Mouse (Mus musculus) granulocyte monocyte progenitor cell, adult 5-6 weeks (primary cell): ENCODE data around the gene Defb6. TPM values are rescaled to one million over a fixed set of nuclear protein-coding genes. Genes with fewer than 3 reads are reported as not detected.

Experiments used
- ATAC-seq: replicated peaks from 2 replicates; pipeline ENCODE4 v1.8.0; 2016; ENCODE audit warnings: mild to moderate bottlenecking, moderate TSS enrichment, inconsistent platforms; ENCODE audit not compliant: poor library complexity, severe bottlenecking
- total RNA-seq, 2 experiments: library from RNA; stranded (forward) in 1 of 2; stranded (reverse) in 1 of 2; fragments of 200-712, 200-1000 nt in 1 of 2; fragments of >200 nt in 1 of 2; fragmentation: Nextera tagmentation in 1 of 2; gene quantifications; 2 replicates each; pipeline ENCODE4 v1.2.3; 2014 to 2017

The Defb6 gene
- not detected in 2 replicates for total RNA-seq (2014; fragmentation: Nextera tagmentation)
- not detected in 2 replicates for total RNA-seq (2017)

DNA sequence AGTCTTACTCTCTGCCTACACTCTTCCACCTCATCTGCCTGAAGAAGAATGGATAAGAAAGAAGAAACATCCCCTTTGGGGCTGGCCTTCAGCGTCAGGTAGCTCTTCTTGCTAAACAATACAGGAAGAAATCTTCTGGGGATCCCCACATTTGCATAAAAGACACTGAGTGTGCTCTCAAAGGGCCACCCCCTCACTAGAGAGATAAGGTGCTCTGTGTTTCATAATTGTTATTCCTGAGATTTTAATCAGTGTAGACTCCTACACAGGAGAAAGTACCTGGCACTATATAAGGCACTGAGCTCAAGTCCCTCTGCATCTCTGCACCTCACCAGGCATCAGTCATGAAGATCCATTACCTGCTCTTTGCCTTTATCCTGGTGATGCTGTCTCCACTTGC is at the start of gene Defb6:
Defb6 (plus strand) TSS at position 318 of the 400 bp plus-strand sequence.
- ATAC-seq, result no peak

- no peak for ATAC-seq
Observed at GRCm38 (mm10) chr8:19238101-19238500, 12.8 kb downstream of the Defb6 start.

DNA sequence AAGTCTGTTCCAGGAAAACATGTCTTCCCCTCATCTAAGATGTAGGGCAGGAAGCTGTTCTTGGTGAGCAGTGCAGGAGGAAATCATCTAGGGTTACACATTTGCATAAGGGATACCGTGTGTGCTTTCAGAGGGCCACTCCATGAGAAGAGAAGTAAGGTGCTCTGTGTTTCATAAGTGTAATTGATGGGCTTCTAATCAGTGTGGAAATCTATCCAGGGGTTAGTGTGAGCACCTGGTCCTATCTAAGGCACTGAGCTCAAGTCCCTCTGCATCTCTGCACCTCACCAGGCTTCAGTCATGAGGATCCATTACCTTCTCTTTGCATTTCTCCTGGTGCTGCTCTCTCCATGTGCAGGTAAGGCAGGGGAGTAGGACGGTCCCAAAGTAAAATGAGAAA is 14.3 kb downstream of the Defb6 start, which contains the start of gene Defb46:
Defb46 (plus strand) TSS at position 301 of the 400 bp plus-strand sequence.
- ATAC-seq, result no peak

- ATAC-seq, result no peak
Observed at GRCm38 (mm10) chr8:19247280-19247679, 22.0 kb downstream of the Defb6 start, which contains the start of gene Defb5. Defb5 (plus strand) TSS chr8:19247580.

DNA sequence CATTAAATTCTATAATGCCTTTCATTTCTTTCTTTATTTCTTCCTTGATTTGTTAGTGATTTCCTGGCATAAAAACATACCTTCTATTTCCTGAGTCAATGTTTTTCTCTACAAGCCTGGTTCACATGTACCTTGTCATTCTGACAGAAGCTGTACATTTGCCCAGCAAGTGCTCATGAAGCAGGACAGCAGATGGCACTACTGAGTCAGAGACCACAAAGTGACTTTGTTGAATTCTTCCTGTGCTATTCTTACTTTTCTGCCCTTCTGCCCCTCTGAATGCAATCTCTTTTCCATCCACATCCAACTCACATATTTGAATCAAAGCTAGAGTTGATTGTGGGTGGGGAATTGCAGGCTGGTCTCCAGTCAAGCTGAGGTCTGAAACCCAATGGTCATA is 32.9 kb downstream of the Defb6 start:
- ATAC-seq, result no peak

GRCm38 (mm10) chr8:19259667-19260066 is 34.4 kb downstream of the Defb6 start:
- no peak for ATAC-seq

Other genes with a start within 250 kb of the Defb6 start
- not detected in 2 replicates for gene Defb40, start 247.2 kb upstream of the Defb6 start, total RNA-seq (2014; fragmentation: Nextera tagmentation)
- gene Defb40, start 247.2 kb upstream of the Defb6 start, total RNA-seq (2017), result not detected in 2 replicates
- not detected in 2 replicates for gene Defb37, start 234.4 kb upstream of the Defb6 start, total RNA-seq (2014; fragmentation: Nextera tagmentation)
- not detected in 2 replicates for gene Defb37, start 234.4 kb upstream of the Defb6 start, total RNA-seq (2017)
- not detected in 2 replicates for gene Defb38, start 198.9 kb upstream of the Defb6 start, total RNA-seq (2014; fragmentation: Nextera tagmentation)
- gene Defb38, start 198.9 kb upstream of the Defb6 start, total RNA-seq (2017), result not detected in 2 replicates
- gene Defb39, start 160.7 kb upstream of the Defb6 start, total RNA-seq (2014; fragmentation: Nextera tagmentation), result not detected in 2 replicates
- gene Defb39, start 160.7 kb upstream of the Defb6 start, total RNA-seq (2017), result not detected in 2 replicates
- not detected in 2 replicates for gene Defb12, start 110.6 kb upstream of the Defb6 start, total RNA-seq (2014; fragmentation: Nextera tagmentation)
- not detected in 2 replicates for gene Defb12, start 110.6 kb upstream of the Defb6 start, total RNA-seq (2017)
- not detected in 2 replicates for gene Defb34, start 101.7 kb upstream of the Defb6 start, total RNA-seq (2014; fragmentation: Nextera tagmentation)
- not detected in 2 replicates for gene Defb34, start 101.7 kb upstream of the Defb6 start, total RNA-seq (2017)
- not detected in 2 replicates for gene Gm45826, start 84.7 kb upstream of the Defb6 start, total RNA-seq (2014; fragmentation: Nextera tagmentation)
- not detected in 2 replicates for gene Gm45826, start 84.7 kb upstream of the Defb6 start, total RNA-seq (2017)
- not detected in 2 replicates for gene Defb14, start 31.1 kb upstream of the Defb6 start, total RNA-seq (2014; fragmentation: Nextera tagmentation)
- not detected in 2 replicates for gene Defb14, start 31.1 kb upstream of the Defb6 start, total RNA-seq (2017)
- not detected in 2 replicates for gene Defb4, start 26.8 kb upstream of the Defb6 start, total RNA-seq (2014; fragmentation: Nextera tagmentation)
- not detected in 2 replicates for gene Defb4, start 26.8 kb upstream of the Defb6 start, total RNA-seq (2017)
- not detected in 2 replicates for gene Defb46, start 14.4 kb downstream of the Defb6 start, total RNA-seq (2014; fragmentation: Nextera tagmentation)
- gene Defb46, start 14.4 kb downstream of the Defb6 start, total RNA-seq (2017), result not detected in 2 replicates
- gene Defb5, start 22.1 kb downstream of the Defb6 start, total RNA-seq (2014; fragmentation: Nextera tagmentation), result not detected in 2 replicates
- not detected in 2 replicates for gene Defb5, start 22.1 kb downstream of the Defb6 start, total RNA-seq (2017)
- not detected in 2 replicates for gene Defb3, start 67.9 kb downstream of the Defb6 start, total RNA-seq (2014; fragmentation: Nextera tagmentation)
- gene Defb3, start 67.9 kb downstream of the Defb6 start, total RNA-seq (2017), result not detected in 2 replicates
- gene Defb8, start 222.1 kb downstream of the Defb6 start, total RNA-seq (2014; fragmentation: Nextera tagmentation), result not detected in 2 replicates
- gene Defb8, start 222.1 kb downstream of the Defb6 start, total RNA-seq (2017), result not detected in 2 replicates